Mouse (Mus musculus) erythroblast, embryonic 14.5 days (primary cell): ENCODE measurements around the gene Gm5475.

Experiments
- GATA1 ChIP-seq: IDR thresholded peaks from 2 replicates; pipeline ENCODE4 v1.6.1; 2012; ENCODE audit warnings: low read length, inconsistent platforms, mixed read lengths
- TAL1 ChIP-seq: IDR thresholded peaks from 3 replicates; pipeline ENCODE4 v1.6.1; 2012; ENCODE audit warnings: low read length, inconsistent platforms, mixed read lengths

GRCm38 (mm10) chr15:100458055-100458454 lies 36.1 kb downstream of the Gm5475 start:
- TF ChIP-seq GATA1 (no peak), TAL1 (no peak)
